Mouse (Mus musculus) heart, postnatal 4 days (tissue): ENCODE data around the gene Nfia. TPM values are rescaled to one million over a fixed set of nuclear protein-coding genes. Genes with fewer than 3 reads are reported as not detected.

Experiments
- DNase-seq: peaks from one replicate; pipeline ENCODE4 v3.0.0; 2021
- total RNA-seq, 2 experiments: library from RNA; stranded (reverse); gene quantifications; 2 replicates each; pipeline ENCODE4 v1.2.3; 2021

Nfia gene
- total RNA-seq, 2 experiments from 2014 or later: 206 to 217 TPM

- no peak for DNase-seq
Measured at GRCm38 (mm10) chr4:97950341-97951071, 178.0 kb downstream of the Nfia start.

- DNase-seq: no peak
Measured at GRCm38 (mm10) chr4:97953886-97954285, 181.4 kb downstream of the Nfia start.

GRCm38 (mm10) chr4:97958121-97958520, 185.6 kb downstream of the Nfia start:
- DNase-seq: no peak

- DNase-seq: no peak
Measured at GRCm38 (mm10) chr4:97962856-97963255, 190.3 kb downstream of the Nfia start.

- DNase-seq: no peak
Measured at GRCm38 (mm10) chr4:97963951-97964350, 191.4 kb downstream of the Nfia start.

- no peak for DNase-seq
Measured at GRCm38 (mm10) chr4:97968786-97969348, 196.3 kb downstream of the Nfia start.

GRCm38 (mm10) chr4:97973064-97973463, 200.5 kb downstream of the Nfia start:
- no peak for DNase-seq

- no peak for DNase-seq
Measured at GRCm38 (mm10) chr4:97974037-97974436, 201.5 kb downstream of the Nfia start.

GRCm38 (mm10) chr4:97976891-97977290, 204.4 kb downstream of the Nfia start:
- DNase-seq: no peak

GRCm38 (mm10) chr4:97984361-97984760, 211.8 kb downstream of the Nfia start:
- DNase-seq: no peak

GRCm38 (mm10) chr4:97986056-97986734, 213.7 kb downstream of the Nfia start:
- no peak for DNase-seq

GRCm38 (mm10) chr4:97986735-97987075, 214.2 kb downstream of the Nfia start:
- no peak for DNase-seq

GRCm38 (mm10) chr4:97988703-97989102, 216.2 kb downstream of the Nfia start:
- DNase-seq: no peak

- peak; percentile 42 for DNase-seq
Measured at GRCm38 (mm10) chr4:97990431-97990830, 217.9 kb downstream of the Nfia start.

- DNase-seq: no peak
Measured at GRCm38 (mm10) chr4:97991395-97991794, 218.9 kb downstream of the Nfia start.

- DNase-seq: no peak
Measured at GRCm38 (mm10) chr4:97991880-97992279, 219.3 kb downstream of the Nfia start.

- no peak for DNase-seq
Measured at GRCm38 (mm10) chr4:97995911-97996712, 223.6 kb downstream of the Nfia start.

- no peak for DNase-seq
Measured at GRCm38 (mm10) chr4:97997151-97997817, 224.8 kb downstream of the Nfia start.

GRCm38 (mm10) chr4:98002206-98002605, 229.7 kb downstream of the Nfia start:
- peak; percentile 29 for DNase-seq

GRCm38 (mm10) chr4:98003323-98004107, 231.0 kb downstream of the Nfia start:
- peak; percentile 35 for DNase-seq

GRCm38 (mm10) chr4:98004108-98004625, 231.6 kb downstream of the Nfia start:
- peak; percentile 74 for DNase-seq
